Mouse (Mus musculus) bone marrow, adult 2 months (tissue): ENCODE results near the gene Mblac1.

ENCODE experiments used
- CTCF ChIP-seq: fragments of 200-500 bp; IDR thresholded peaks from 2 replicates; pipeline ENCODE4 v1.5.1; 2011; ENCODE audit warnings: low read length, control low read depth; ENCODE audit not compliant: control insufficient read depth, insufficient read depth
- POLR2A ChIP-seq: fragments of 200-500 bp; IDR thresholded peaks from 2 replicates; pipeline ENCODE4 v1.6.1; 2011; ENCODE audit warnings: low read depth, mild to moderate bottlenecking, control low read depth, low read length, borderline replicate concordance; ENCODE audit not compliant: control insufficient read depth

DNA sequence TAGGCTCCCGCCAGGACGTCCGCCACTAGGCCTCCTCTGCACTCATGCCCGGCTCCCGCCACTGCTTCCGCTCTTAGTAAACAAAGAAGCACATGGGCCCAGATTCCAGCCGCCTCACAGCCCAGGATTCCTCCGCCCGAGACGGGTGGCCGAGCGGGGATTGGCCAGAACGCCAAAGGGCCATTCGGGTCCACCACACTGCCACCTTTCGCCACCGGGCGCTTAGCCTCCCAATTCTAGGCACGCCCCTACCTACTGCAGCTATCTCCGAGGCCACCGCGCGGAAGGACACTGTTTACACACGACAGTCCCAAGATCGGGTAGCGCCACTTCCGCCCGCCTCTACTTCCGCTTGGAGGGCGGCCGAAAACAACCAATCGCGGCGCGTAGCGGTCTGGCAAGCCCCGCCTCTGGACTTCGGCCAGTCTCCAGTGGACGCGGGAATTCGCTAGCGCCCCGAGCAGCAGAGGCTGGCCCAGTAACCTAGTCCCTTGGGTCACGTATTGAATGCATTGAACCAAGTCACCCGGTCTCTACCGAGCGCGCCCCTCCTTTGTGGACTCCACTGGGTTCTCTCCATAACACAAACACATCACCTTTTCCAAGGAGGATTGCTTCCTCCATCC lies 23.1 kb upstream of the Mblac1 start:
- TF ChIP-seq POLR2A (peak; percentile 45; the same call in 1 of the 2 replicates), CTCF (no peak; the same call in 1 of the 2 replicates)
